Mouse (Mus musculus): ENCODE results near the gene Podxl2. TPM values are rescaled to one million over a fixed set of nuclear protein-coding genes. Genes with fewer than 3 reads are reported as not detected.
A peak's percentile ranks its signal among the peaks of the same experiment; 100 is the strongest.

Gene Podxl2
- polyA plus RNA-seq, 1 experiment, result 7.7 TPM

DNA sequence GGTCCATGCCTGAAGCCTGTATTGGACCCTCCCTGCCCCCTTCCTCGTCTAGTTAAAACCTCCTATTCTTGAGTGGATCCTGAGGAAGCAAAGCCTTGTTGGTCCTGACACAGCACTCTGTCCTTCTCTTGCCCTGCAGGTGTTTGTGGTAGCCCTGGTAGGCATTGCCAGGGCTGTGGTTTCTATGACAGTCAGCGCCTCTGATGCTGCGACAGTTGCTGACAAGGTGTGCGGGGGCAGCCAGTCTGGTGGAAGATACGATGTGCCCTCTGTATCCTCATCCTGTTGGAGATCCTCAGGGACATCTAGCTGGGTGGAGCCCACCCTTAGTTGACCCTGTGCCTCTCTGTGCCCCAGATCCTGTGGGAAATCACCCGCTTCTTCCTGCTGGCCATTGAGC, 34.3 kb upstream of the Podxl2 start:
- Histone ChIP-seq H3K27ac (ENCODE audit: insufficient read depth, low read length) (no peak overlapping the region), H3K27me3 (ENCODE audit: control insufficient read depth, insufficient read depth, low read length) (no peaks in the 10 kb centered on the region), H3K4me1 (ENCODE audit: control insufficient read depth, insufficient read depth, insufficient read length) (peaks cover 6% of the 10 kb centered on the region; the same call in 1 of the 2 replicates), H3K4me3 (ENCODE audit: extremely low read depth, insufficient read depth, insufficient read length) (no peak overlapping the region), H3K36me3 (ENCODE audit: control insufficient read depth, insufficient read depth, low read length) (peaks cover 22% of the 10 kb centered on the region)
- no peak for TF ChIP-seq POLR2A (IDR thresholded peaks at IDR 0.05; ENCODE audit: low read depth, low read length)
- no peak for TF ChIP-seq CTCF (IDR thresholded peaks at IDR 0.05; ENCODE audit: extremely low read depth, insufficient read depth, insufficient read length, insufficient replicate concordance)
- DNase-seq (ENCODE audit: low read depth in 1 of 2, low spot score in 2 of 2), result no peak
- 63% methylated on average over 6 of the region's 6 CpGs for WGBS

DNA sequence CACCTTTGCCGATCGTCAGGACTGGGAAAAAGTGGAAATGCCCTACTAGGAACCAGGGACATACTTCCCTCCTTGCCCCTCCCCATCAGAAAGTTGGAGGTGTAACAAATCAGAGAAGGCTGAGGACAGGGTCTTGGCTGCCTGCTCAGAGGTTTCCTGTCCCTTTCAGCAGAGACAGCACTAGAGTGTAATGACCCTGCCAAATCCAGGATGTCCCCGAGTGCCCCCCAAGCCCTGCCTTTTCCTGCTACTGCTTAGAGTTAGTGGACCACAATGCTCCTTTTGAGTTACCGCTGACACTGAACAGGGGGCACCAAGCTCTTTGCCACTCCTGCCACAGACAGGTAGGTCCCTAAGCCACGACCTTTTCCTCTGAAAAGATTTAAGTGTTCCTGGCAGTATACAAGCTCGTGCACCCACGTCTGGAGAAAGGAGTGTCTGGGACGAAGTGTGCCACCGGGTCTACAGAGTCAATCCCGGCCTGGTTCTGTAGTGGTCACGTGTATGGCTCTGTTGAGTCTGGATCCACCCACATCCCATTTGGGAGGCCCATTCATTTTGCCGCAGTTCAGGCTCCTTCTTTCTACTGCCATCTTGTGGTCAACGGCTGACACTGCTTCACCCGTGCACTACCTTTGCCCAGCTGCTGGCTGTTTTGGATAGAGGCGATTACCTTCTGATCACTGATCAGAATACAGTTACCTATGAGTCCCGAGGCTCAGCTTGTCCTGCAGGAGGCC, 31.7 kb upstream of the Podxl2 start:
- Histone ChIP-seq H3K27me3 (ENCODE audit: control insufficient read depth, insufficient read depth, low read length) (no peaks in the 10 kb centered on the region), H3K4me1 (ENCODE audit: control insufficient read depth, insufficient read depth, insufficient read length) (peaks cover 20% of the 10 kb centered on the region), H3K4me3 (ENCODE audit: extremely low read depth, insufficient read depth, insufficient read length) (no peak overlapping the region), H3K27ac (ENCODE audit: insufficient read depth, low read length) (no peak overlapping the region; the same call in 1 of the 2 replicates), H3K36me3 (ENCODE audit: control insufficient read depth, insufficient read depth, low read length) (peaks cover 21% of the 10 kb centered on the region)
- 30% methylated on average over 16 of the region's 16 CpGs for WGBS
- DNase-seq (ENCODE audit: low read depth in 1 of 2, low spot score in 2 of 2), result peak in 1 of 2 experiments; percentile 24
- TF ChIP-seq POLR2A (IDR thresholded peaks at IDR 0.05; ENCODE audit: low read depth, low read length), result no peak
- TF ChIP-seq CTCF (IDR thresholded peaks at IDR 0.05; ENCODE audit: extremely low read depth, insufficient read depth, insufficient read length, insufficient replicate concordance), result peak; percentile 83; the same call in 1 of the 2 replicates

DNA sequence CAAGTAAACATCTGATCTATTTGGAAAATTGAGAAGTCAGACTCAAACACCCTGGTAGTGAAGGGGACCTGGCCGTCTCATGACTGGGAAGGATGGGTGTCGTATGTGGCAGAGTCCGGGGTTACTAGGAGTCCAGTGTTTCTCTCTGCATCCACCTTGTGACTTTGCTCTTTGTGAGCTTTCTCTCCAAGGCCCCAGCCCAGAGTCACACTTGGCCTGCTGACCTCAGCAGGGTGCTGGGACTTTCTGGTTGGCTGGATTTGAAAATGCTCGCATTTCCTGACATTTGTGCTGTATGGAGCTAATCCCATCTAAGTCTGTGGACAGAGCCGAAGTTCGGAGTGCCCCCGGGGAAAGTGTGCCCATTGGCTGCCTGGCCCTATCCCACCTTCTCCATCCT, 30.2 kb upstream of the Podxl2 start:
- no peak for DNase-seq (ENCODE audit: low read depth in 1 of 2, low spot score in 2 of 2)
- TF ChIP-seq POLR2A (IDR thresholded peaks at IDR 0.05; ENCODE audit: low read depth, low read length) (no peak), CTCF (IDR thresholded peaks at IDR 0.05; ENCODE audit: extremely low read depth, insufficient read depth, insufficient read length, insufficient replicate concordance) (no peak)
- Histone ChIP-seq H3K4me1 (ENCODE audit: control insufficient read depth, insufficient read depth, insufficient read length) (peaks cover 25% of the 10 kb centered on the region), H3K36me3 (ENCODE audit: control insufficient read depth, insufficient read depth, low read length) (peaks cover 9% of the 10 kb centered on the region), H3K4me3 (ENCODE audit: extremely low read depth, insufficient read depth, insufficient read length) (no peak overlapping the region), H3K27ac (ENCODE audit: insufficient read depth, low read length) (no peak overlapping the region), H3K27me3 (ENCODE audit: control insufficient read depth, insufficient read depth, low read length) (no peaks in the 10 kb centered on the region)
- WGBS, result 91% methylated on average over 7 of the region's 7 CpGs

DNA sequence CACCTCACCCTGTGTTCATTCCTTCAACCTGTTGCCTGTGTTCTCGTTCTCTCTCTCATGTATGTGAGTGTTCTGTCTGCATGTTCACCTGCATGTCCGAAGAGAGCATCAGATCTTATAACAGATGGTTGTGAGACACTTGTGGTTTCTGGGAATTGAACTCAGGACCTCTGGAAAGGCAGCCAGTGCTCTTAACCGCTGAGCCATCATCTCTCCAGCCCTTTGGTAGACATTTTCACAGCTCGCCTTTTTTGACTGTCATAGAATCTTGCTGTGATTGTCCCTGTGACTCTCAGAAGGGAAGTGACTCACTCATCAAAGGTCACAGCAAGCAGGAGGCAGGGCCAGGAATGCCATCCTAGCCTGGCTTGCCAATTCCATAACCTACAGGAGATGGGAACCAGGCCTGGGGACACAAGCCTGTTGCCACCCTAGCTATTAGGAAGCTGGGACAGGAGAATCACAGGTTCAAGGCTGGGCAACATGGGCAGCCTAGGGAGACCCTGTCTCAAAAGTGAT, 29.7 kb upstream of the Podxl2 start:
- no peak overlapping the region for H3K4me3 ChIP-seq (ENCODE audit: extremely low read depth, insufficient read depth, insufficient read length)
- peaks cover 9% of the 10 kb centered on the region for H3K36me3 ChIP-seq (ENCODE audit: control insufficient read depth, insufficient read depth, low read length)
- no peak overlapping the region for H3K27ac ChIP-seq (ENCODE audit: insufficient read depth, low read length)
- H3K27me3 ChIP-seq (ENCODE audit: control insufficient read depth, insufficient read depth, low read length), result no peaks in the 10 kb centered on the region
- TF ChIP-seq POLR2A (IDR thresholded peaks at IDR 0.05; ENCODE audit: low read depth, low read length) (no peak), CTCF (IDR thresholded peaks at IDR 0.05; ENCODE audit: extremely low read depth, insufficient read depth, insufficient read length, insufficient replicate concordance) (no peak)
- no peak for DNase-seq (ENCODE audit: low read depth in 1 of 2, low spot score in 2 of 2)
- H3K4me1 ChIP-seq (ENCODE audit: control insufficient read depth, insufficient read depth, insufficient read length), result peaks cover 25% of the 10 kb centered on the region
- WGBS, result 81% methylated on average over 4 of the region's 4 CpGs

DNA sequence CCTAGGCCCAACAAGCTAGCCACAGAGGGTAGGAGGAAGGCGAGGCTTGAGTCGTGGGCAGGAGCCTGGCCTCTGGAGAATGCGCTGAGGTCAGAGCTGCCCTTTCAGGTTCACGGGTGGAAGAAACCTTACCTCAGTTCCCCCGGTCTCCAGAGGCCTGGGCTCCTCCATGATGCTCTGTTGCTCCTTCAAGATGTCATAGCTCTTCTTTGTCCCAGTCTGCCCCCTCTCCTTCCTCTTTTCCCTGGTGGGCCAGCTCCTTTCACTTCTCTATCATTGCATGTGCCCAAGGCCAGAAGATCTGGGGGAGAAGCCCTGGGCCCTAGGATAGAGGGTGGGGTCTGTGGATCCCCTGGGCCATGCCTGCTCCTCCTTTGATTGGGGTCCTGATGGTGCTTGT, 28.9 kb upstream of the Podxl2 start:
- Histone ChIP-seq H3K4me1 (ENCODE audit: control insufficient read depth, insufficient read depth, insufficient read length) (peaks cover 25% of the 10 kb centered on the region), H3K36me3 (ENCODE audit: control insufficient read depth, insufficient read depth, low read length) (peaks cover 3% of the 10 kb centered on the region), H3K4me3 (ENCODE audit: extremely low read depth, insufficient read depth, insufficient read length) (no peak overlapping the region), H3K27ac (ENCODE audit: insufficient read depth, low read length) (no peak overlapping the region; the same call in 1 of the 2 replicates), H3K27me3 (ENCODE audit: control insufficient read depth, insufficient read depth, low read length) (no peaks in the 10 kb centered on the region)
- 65% methylated on average over 5 of the region's 5 CpGs for WGBS
- DNase-seq (ENCODE audit: low read depth in 1 of 2, low spot score in 2 of 2), result no peak
- no peak for TF ChIP-seq CTCF (IDR thresholded peaks at IDR 0.05; ENCODE audit: extremely low read depth, insufficient read depth, insufficient read length, insufficient replicate concordance)

DNA sequence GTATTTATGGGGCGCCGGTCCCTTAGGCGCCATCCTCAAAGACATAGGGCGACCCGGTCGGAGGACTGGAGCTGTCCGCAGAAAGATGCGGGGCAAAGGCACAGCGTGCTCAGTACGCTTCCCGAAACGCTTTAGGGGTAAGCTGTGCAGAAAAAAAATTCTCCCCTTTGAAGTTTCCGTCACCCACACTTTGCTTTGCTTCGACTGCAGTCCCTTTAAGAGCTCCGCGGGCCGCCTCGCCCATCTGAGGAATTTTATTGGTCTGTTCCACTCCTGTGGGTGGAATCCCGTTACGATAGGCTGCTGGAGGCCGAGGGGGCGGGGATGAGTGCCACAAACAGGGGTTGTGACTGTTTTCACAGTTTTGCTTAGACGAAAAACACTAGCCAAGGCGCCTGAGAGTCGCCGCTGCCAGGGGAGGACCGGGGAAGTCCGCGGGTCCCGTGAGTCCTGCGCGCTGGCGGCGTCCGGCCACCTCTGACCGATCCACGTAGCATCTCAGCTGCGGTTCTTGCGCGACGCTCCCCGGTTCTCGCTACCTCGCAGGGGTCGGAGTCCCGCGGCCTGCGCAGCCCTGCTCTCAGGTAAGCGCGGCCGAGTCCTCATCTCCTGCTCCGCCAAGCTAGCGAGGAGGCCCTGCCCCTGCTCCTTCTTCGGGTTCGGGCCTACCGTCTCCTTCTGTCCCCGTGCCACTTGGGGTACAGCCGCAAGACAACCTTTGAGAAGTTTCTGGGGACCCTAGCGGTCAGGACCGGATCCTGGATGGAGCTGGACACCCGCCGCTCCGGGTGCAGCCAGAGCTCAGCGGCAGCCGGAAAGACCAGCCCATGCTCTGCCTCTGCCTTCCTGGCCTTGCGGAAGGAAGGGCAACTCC, 27.3 kb upstream of the Podxl2 start, which contains the start of gene Tpra1:
Gene Tpra1, plus strand, starts transcription at position 305 of the 874 bp plus-strand sequence.
- WGBS, result under 1% methylated on average over 66 of the region's 66 CpGs
- peak within 1 kb of the TSS; percentile 97 for H3K4me3 ChIP-seq (ENCODE audit: extremely low read depth, insufficient read depth, insufficient read length)
- no peaks in the 10 kb centered on the region for H3K27me3 ChIP-seq (ENCODE audit: control insufficient read depth, insufficient read depth, low read length)
- DNase-seq (ENCODE audit: low read depth in 1 of 2, low spot score in 2 of 2), result peak; percentile 91 to 92
- no peaks in the 10 kb centered on the region for H3K36me3 ChIP-seq (ENCODE audit: control insufficient read depth, insufficient read depth, low read length)
- TF ChIP-seq POLR2A (IDR thresholded peaks at IDR 0.05; ENCODE audit: low read depth, low read length), result no peak; the same call in 1 of the 2 replicates
- TF ChIP-seq CTCF (IDR thresholded peaks at IDR 0.05; ENCODE audit: extremely low read depth, insufficient read depth, insufficient read length, insufficient replicate concordance), result no peak
- peaks cover 25% of the 10 kb centered on the region for H3K4me1 ChIP-seq (ENCODE audit: control insufficient read depth, insufficient read depth, insufficient read length)
- peak within 1 kb of the TSS; percentile 93 for H3K27ac ChIP-seq (ENCODE audit: insufficient read depth, low read length)

Data from spleen, adult 2 months (tissue).